Mouse (Mus musculus) adrenal gland, postnatal 4 days (tissue): Measurements from ENCODE around the gene Fastkd5. TPM values are rescaled to one million over a fixed set of nuclear protein-coding genes. Genes with fewer than 3 reads are reported as not detected.
"Not testable (repeated sequence)": the region's sequence is repeated elsewhere in the genome, so short reads cannot be mapped to it uniquely, and the experiment has no call there.

Experiments used
- DNase-seq, 2 experiments: peaks; one replicate each; pipeline ENCODE4 v3.0.0; 2021 to 2022; ENCODE audit warnings: low spot score in 2 of 2, mixed read lengths in 2 of 2
- total RNA-seq, 2 experiments: library from RNA; stranded (reverse); gene quantifications; 2 replicates each; pipeline ENCODE4 v1.2.3; 2021

Gene Fastkd5
- total RNA-seq, 2 experiments from 2014 or later = 9.6 to 10.3 TPM

- DNase-seq = peak; percentile 39 to 41
Observed at GRCm38 (mm10) chr2:130578148-130578547, 51.7 kb downstream of the Fastkd5 start.

DNA sequence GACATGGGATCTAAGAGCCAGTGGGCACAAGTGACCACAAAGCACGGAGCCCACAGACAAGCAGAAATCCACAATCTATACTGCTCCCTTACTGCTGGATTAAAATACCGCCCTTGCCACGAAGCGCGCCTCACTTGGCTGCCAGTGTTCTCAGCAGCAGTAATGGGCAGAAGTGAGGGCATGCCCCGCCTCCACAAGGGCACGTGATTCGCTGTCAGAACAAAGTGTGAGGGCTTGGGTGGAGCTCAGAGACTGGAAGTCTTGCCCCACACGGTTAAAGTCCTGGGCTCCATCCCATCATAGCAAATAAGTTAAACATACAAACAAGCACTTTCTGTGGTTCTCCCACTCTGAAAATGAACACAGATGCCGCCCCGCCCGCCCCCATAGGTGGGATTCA is 52.2 kb downstream of the Fastkd5 start:
- DNase-seq = no peak

GRCm38 (mm10) chr2:130577021-130577420 is 52.8 kb downstream of the Fastkd5 start:
- no peak for DNase-seq

DNA sequence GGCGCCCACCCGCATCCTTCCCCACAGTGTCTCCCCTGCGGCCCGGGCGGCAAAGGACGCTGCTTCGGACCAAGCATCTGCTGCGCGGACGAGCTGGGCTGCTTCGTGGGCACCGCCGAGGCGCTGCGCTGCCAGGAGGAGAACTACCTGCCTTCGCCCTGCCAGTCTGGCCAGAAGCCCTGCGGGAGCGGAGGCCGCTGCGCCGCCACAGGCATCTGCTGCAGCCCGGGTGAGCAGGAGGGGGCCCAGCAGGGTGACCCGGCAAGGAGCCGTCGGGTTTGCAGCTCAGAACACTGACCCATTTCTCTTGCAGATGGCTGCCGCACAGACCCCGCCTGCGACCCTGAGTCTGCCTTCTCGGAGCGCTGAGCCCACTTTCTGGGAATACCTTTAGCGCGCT is 53.3 kb downstream of the Fastkd5 start:
- DNase-seq = not testable (repeated sequence)

GRCm38 (mm10) chr2:130575873-130576272 is 54.0 kb downstream of the Fastkd5 start, which contains the start of gene Oxt:
Gene Oxt (plus strand): TSS chr2:130576173.
- DNase-seq = no peak

GRCm38 (mm10) chr2:130574960-130575359 is 54.9 kb downstream of the Fastkd5 start:
- DNase-seq = no peak

DNA sequence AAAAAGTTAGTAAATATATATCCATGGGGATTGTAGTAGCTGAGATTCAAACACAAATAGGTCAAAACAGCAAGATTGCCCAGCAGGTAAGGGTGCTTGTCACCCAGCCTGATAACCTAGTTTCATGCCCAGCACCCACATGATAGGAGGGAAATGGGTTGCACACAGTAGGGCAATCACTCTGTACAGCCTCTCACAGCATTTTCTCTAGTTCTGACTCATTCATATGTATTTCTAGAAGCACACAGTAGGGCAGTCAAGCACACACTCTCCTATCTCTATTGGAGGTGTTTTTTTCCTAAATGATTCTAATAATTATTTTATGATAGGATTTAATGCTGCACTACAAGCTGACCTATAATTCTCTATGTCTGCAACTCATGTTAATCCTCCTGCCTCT is 59.9 kb downstream of the Fastkd5 start:
- no peak for DNase-seq

DNA sequence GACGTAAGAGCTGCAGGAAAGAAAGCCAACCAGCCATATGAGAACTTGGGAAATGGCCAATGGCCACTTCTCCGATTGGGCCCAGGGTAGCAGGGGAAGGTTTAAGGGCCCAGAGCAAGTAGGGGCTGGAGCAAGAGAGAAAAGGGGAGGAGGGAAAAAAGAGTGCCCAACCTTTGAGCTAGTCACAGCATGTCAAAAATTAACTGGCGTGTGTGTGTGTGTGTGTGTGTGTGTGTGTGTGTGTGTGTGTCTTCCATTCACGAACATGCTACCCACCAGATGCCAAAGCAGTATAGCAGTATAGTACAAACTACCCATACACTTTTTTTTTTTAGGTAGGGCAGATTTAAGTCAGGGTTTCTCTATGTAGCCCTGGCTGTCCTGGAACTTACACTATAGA is 60.9 kb downstream of the Fastkd5 start:
- no peak for DNase-seq

- no peak for DNase-seq
Observed at GRCm38 (mm10) chr2:130564983-130565382, 64.8 kb downstream of the Fastkd5 start.

GRCm38 (mm10) chr2:130564063-130564462 is 65.8 kb downstream of the Fastkd5 start:
- no peak for DNase-seq

Other genes with a start within 250 kb of the Fastkd5 start
- gene Cpxm1, start 232.5 kb downstream of the Fastkd5 start, total RNA-seq = 10 to 100 TPM; 18.1 to 22.0 TPM
- not detected for gene Gm28372, start 224.8 kb downstream of the Fastkd5 start, total RNA-seq
- not detected for gene 1700020A23Rik, start 224.8 kb downstream of the Fastkd5 start, total RNA-seq
- gene Tmem239, start 223.5 kb downstream of the Fastkd5 start, total RNA-seq = not detected
- 10 to 100 TPM; 93.9 to 96.3 TPM for gene Vps16, start 205.7 kb downstream of the Fastkd5 start, total RNA-seq
- 10 to 100 TPM; 15.7 to 16.8 TPM for gene Pced1a, start 205.3 kb downstream of the Fastkd5 start, total RNA-seq
- gene Ptpra, start 179.7 kb downstream of the Fastkd5 start, total RNA-seq = 100 to 1,000 TPM; 128 to 133 TPM
- 10 to 100 TPM; 72.2 to 73.0 TPM for gene Mrps26, start 66.3 kb downstream of the Fastkd5 start, total RNA-seq
- not detected for gene Oxt, start 53.9 kb downstream of the Fastkd5 start, total RNA-seq
- gene Avp, start 47.5 kb downstream of the Fastkd5 start, total RNA-seq = not detected
- 10 to 100 TPM in 1 of 2 experiments, 1 to 10 TPM in 1; 9.1 to 10.3 TPM for gene Ubox5, start within 50 bp of the Fastkd5 start, total RNA-seq
- gene Lzts3, start 12.8 kb upstream of the Fastkd5 start, total RNA-seq = 10 to 100 TPM; 13.5 to 22.5 TPM
- 100 to 1,000 TPM; 140 to 154 TPM for gene Ddrgk1, start 34.6 kb upstream of the Fastkd5 start, total RNA-seq
- gene Itpa, start 37.6 kb upstream of the Fastkd5 start, total RNA-seq = 10 to 100 TPM; 34.1 to 40.9 TPM
- 1 to 10 TPM; 2.3 to 3.6 TPM for gene Slc4a11, start 67.5 kb upstream of the Fastkd5 start, total RNA-seq